Mouse (Mus musculus): ENCODE data around the gene Urb2.

DNA sequence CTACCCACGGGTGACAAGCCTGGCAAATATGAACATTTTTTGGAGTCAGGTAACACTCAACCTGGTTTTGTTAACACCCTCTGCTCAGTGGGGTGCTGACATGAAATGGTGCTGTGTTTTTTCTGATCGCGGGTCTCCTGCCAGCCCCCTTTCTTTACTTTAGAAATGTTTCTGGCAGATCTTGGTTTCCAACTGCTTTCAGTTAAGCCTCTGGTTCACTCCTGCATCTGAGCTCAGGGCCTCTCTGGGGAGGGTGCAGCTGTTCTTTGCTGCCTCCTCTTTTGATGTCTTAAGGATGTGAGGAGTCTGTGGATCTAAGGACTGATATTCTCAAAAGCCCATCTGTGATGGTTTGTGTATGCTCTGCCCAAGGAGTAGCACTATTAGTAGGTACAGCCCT is 55.1 kb downstream of the Urb2 start:
- TF ChIP-seq CTCF (IDR thresholded peaks at IDR 0.05; ENCODE audit: low read depth) (no peak), EP300 (IDR thresholded peaks at IDR 0.05; ENCODE audit: low read depth) (no peak)
